Mouse (Mus musculus) v-Abl transformed pro-B cells (cell line): ENCODE results near the gene Zdhhc23.

ENCODE experiments used
- in situ Hi-C, 2 experiments: fragments of 400-800 bp; cut with MboI; formaldehyde crosslinking; loops; one replicate each; pipeline ENCODE4 v1.15.1; 2025; ENCODE audit not compliant: unreplicated experiment in 2 of 2

Gene Zdhhc23

GRCm38 (mm10) chr16:43918867-43919266 is 60.7 kb downstream of the Zdhhc23 start:
- in situ Hi-C loops: no loop called here
